Mouse (Mus musculus): ENCODE results near the gene Rnf152.
A peak's percentile ranks its signal among the peaks of the same experiment; 100 is the strongest.

Gene Rnf152

DNA sequence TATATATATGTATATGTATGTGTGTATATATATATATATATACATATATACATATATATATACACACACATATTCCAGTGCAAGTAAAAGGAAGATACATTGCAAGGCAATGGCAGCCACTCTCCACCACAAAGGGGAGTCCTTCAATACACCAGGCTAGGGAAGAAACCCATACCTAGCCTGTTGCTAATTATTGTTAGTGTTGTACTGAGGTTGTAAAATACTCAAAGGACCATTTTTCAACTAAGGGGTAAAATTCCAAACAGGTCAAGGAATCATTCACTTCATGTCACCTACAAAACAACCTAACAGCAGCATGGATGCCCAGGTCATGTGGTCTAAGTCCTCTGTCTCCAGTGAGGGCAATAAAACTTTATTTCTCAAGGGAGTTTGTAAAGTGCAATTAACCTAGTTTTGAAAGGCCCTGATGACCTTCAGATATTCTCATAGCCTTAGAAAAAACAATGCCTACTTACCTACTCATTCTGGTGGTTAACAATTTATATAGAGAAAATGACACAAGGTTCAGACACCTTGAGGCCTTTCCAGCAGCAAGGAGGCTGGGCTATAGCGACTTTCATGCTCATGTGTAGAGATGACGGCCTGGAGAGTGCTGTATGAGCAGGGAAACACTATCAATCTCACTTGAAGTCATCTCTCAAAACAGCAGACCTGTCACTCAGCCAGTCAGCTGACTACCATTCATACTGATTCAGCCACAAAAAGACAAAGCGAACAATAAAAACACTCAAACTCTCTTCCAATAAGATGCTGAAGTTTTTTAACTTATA lies 42.3 kb downstream of the Rnf152 start:
- DNase-seq (ENCODE audit: inconsistent age in 2 of 2, low spot score in 1 of 2): no peak

DNA sequence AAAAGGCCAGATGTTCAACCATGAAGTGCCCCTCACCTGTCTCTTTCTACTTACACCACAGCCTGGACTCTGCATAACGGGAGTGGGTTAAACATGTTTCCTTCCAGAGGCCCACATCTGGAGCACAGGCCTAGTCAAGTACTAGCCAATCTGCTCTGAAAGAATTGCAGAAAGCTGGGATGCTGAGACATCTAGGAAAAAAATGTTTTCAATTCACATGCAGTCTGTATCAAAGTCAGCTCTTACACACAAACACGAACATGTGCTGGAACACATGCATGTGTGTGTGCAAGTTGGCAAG lies 44.0 kb downstream of the Rnf152 start:
- DNase-seq (ENCODE audit: inconsistent age in 2 of 2, low spot score in 1 of 2): no peak

DNA sequence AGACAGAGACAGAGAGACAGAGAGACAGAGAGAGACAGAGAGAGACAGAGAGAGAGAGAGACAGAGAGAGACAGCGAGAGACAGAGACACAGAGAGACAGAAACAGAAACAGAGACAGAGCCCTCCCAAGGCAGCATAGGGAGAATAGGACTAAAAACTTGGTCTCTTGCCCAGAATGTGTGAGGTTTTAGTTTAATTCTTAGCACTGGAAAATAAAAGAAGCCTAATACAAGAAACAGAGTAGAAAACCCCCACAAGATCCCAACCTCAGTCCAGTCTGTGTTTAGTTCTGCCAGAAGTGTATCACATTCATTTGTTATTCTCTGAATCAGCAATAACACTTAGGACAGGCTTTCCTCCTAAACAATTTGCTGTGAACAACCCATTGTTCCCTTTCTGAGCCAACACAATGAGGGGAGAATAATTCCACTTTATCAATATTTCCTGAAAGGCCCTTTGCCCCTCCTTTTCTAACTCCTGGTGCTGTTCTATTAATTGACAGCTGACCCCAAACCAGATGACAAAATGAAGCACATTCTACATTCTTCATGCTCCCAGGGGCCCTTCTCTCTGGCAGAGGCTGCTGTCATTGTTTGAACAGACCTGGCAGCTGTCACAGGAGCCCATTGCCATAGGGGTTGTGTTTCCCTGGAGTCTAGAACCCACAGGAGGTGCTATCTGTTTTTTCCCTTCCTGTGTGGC lies 44.5 kb downstream of the Rnf152 start:
- peak in 1 of 2 experiments; percentile 23 for DNase-seq (ENCODE audit: inconsistent age in 2 of 2, low spot score in 1 of 2)

DNA sequence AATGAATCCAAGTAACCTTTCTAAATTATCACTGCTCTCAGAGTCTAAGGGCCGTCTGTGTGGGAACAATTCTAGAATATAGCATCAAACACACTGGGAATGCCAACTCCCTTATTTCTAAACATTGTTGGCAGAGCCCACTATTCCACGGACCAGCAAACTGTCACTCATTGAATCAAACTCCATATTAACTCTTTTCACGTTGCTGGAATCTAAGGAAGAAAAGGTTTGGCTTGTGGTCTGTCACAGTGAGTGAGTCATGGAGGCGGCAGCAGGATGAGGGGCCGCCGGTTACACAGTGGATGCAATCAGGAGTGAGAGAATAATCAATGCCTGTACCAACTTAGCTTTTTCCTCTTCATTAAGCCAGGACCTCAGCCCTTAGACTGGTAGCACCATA lies 54.3 kb downstream of the Rnf152 start:
- DNase-seq (ENCODE audit: inconsistent age in 2 of 2, low spot score in 1 of 2): no peak

DNA sequence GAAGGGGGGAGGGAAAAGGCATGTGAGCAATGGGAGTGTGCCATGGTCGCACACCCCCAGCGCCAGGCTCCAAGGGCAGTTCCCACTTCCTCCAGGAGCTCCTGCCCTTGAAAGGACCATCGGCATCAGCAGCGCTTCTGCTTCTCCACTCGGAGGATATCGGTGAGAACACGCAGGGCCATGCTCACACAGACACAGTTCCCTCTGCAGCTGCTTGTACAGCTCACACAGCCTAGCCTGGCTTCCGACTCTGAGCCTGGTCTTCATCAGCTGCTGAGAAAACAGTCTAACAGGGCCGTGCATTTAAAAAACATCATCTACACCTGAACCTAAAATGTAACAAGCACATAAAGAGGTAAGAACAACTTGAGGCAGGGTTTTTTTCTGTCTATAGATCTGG lies 54.7 kb downstream of the Rnf152 start:
- no peak for DNase-seq (ENCODE audit: inconsistent age in 2 of 2, low spot score in 1 of 2)

DNA sequence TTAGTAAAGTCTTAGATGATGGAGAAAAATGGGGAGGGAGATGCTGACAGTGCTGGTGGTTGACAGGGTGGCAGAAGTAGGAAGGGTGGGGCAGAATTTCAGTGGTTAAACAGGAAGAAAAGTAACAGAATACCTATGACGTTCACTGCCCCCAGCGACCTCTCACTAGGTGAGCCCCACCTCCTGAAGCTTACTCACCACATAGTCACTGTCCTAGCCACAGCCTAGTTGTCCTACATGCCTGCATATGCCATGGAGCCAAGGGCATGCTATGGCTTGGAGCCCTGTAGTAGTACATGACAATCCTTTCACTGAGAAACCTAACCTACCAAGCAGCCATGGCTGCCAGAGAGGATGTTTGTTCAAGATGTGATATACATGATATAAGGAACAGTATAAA lies 64.7 kb downstream of the Rnf152 start:
- DNase-seq (ENCODE audit: inconsistent age in 2 of 2, low spot score in 1 of 2): no peak

DNA sequence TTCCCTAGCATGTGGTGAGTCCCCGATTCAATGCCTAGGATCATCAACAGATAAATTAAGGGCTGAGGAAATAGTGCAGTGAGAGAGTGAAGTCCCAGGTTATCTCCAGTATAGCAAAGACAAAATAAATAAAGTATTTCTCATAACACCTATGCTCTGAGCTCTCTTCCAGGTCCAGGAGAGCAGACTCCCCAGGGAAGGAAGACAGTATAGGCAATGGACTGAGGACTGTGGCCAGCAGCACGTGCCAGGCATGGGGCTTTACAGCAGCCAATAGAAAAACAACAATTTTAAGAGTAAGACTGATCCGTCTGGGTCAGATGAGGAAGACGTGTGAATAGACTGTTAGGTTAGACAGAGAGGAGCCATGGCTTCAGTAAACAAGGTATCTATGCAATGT lies 69.0 kb downstream of the Rnf152 start:
- no peak for DNase-seq (ENCODE audit: inconsistent age in 2 of 2, low spot score in 1 of 2)

DNA sequence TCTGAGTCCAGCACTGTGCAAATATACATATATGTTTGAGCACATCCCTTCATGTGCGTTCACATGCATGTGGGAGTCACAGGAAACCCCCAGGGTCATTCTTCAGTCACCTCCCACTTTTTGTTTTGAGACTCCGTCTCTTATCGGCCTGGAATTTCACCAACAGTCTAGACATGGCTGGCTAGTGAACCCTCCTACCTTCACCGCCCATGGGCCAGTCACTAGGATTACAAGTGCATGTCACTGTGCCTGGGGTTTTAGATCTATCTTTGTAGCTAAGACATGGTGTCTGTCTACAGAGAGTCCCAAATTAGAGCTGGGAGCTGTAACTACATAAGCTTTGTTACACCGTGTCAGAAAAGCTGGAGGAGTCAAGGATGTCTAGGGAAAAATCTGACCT lies 69.6 kb downstream of the Rnf152 start:
- DNase-seq (ENCODE audit: inconsistent age in 2 of 2, low spot score in 1 of 2): no peak

DNA sequence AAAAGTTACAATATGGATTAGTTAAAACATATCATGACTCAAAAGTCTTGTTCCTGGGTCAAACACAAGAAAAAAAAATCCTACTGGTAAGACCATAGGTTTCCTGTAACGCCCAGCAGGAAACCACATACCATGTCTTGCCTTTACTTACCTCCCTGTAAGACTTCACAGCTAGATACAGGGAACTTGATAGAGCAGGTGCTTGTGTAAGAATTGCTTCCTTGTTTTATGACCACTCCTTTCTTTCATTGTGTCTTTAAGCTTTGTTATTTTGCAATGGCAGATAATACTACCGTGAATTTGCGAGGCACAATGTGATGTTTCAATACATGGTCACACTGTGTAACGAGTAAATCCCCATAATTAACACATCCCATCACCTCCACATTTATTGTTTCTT lies 71.5 kb downstream of the Rnf152 start:
- DNase-seq (ENCODE audit: inconsistent age in 2 of 2, low spot score in 1 of 2): no peak

DNA sequence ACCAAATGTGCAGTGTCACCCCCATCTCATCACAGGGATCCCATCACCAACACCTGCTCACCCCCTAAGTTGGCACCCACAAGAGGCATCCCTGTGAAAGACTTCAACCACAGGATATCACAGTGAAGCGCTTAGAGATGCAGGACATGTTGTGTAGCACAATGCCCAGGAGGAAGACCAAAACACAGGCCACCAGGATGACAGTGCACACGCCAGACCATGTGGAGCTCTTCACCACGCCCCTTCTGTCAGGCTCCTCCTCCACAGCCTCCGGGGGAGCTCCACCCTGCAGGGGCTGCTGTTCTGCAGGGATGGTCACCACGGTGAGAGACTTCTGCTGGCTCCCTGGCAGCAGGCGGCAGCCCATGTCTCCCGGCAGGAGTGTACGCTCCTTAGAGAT lies 72.4 kb downstream of the Rnf152 start:
- no peak for DNase-seq (ENCODE audit: inconsistent age in 2 of 2, low spot score in 1 of 2)

DNA sequence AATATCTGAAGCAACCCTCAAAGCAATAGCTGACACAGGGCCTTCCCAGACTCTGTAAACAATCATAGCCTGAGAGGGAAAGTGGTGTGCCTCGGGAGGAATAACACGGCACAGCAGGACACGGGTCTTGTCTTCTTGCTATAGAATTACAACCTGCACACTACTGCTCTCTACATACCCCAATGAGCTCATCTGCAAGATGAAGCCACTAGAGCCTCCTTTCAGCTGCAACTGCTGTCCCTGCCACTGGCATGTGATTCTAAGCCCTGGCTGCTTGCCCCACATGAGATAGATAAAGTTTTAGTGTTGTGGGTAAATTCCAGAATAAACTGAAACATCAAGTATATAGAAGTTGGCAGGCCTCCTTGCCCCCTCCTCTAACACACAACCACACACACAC lies 75.2 kb downstream of the Rnf152 start:
- no peak for DNase-seq (ENCODE audit: inconsistent age in 2 of 2, low spot score in 1 of 2)

DNA sequence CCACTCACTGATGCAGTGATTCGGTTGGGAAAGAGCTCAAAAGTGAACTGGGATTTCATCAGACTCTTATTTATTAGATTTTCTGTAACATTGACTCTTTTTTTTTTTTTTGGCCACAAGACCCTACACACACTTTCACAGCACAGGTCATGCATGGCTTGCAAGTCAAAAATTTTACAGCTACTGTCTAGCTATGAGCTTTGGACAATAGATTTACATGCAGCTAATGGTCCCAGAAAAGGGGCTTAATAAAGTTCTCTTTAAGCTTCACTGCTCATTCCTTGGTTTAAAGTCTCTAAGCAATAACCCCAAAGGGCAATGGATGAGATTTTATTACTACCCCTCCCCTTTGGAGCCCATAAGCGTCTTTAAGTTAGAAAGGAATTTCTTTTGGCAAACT lies 76.3 kb downstream of the Rnf152 start:
- no peak for DNase-seq (ENCODE audit: inconsistent age in 2 of 2, low spot score in 1 of 2)

DNA sequence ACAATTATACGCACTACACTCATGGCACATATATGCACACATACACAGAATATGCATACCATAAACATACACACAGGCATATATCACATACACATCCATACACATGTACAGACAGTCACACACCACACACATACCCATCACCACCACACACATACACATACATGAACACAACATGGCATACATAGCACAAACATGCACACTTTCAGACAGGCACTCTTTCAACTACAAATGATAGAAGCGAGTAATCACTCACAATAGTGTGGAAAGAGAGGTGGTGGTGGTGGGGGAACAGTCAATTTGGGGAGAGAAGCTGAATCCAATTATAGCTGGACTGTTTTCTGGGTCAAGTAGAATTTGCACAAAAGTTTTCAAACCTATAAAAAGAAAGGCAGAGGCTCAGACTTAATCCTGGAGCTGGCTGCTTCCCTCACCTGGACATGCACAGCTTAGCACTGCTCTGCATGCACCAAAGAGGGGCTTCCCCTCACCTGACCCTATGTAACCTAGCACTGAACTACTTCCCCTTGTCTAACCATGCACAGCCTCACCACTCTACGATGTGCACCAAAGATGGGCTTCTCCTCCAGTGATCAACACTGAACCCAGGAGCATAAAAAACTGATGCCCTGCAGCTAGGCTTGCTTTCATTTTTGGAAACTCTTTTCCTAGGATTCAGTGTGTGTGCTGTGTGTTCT lies 81.9 kb downstream of the Rnf152 start:
- DNase-seq (ENCODE audit: inconsistent age in 2 of 2, low spot score in 1 of 2): no peak

DNA sequence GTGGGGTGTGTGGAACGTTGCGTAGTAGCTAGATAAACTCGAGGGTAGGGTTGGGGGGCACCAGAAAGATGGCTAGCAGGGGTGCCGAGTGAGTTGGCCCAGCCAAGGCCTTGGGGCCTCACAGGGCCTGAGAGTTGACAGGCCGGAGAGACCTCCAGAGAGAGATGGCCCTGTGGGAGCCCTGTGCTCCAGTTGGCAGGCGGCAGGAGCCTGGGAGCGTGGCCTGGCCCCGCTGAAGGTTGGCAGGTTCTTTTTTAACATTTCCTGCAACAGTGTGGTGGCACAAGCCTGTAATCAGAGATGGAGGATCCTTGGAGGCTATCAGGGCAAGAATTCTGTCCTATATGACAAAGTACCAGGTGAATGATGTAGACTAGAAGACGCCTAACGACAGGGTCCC lies 85.4 kb downstream of the Rnf152 start:
- no peak for DNase-seq (ENCODE audit: inconsistent age in 2 of 2, low spot score in 1 of 2)

DNA sequence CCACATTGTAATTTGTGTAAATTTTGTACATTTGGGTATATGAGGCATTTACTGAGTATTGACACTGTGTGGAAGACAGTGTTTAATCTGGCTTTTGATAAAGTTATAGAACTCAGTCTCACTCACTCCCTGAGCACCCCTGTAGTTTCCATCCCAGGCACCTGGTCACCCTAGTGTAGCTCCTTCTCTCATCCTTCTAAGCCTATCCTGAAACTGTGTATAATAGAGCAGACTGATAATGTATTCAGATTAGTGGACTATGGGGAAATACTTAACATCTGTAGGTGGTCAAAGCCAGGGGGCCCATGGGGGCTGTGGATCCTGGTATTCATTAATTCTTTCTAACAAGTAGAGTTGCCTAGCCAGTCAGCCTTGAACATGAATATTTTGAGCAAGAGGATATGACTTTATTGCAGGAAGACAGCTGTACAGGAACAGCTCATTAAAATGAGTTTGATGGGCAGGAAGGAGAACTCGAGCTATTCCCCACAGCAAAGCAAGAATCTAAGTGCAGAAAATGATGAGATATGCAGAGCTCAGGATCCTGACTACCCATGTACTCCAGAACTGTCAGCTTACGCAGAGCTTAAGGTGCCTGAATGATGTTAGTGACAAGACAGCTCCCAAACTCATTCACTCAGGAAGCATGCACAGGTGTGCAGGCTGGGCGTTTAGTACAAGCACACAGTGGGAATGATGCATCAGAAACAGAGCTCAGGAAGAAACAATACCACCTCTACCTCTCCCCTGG lies 93.1 kb downstream of the Rnf152 start:
- no peak for DNase-seq (ENCODE audit: inconsistent age in 2 of 2, low spot score in 1 of 2)

DNA sequence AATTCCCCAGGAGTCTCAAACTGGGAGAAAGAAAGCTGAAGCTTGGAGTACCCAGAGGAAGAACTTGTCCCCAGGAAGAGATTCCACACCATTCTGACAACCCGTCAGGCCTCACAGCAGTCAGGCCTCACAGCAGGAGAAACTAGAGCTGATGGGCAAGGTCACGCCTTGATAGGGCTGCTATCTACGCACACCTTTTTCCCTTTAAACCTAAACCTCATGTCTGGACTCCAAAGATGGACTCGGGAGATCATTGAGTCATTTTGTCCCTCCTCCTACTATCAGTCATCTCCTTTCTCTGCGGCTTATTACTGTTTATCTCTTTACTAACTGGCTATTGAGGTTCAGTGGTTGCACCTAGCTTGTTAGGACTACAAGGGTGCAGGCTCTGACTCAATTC lies 96.3 kb downstream of the Rnf152 start:
- DNase-seq (ENCODE audit: inconsistent age in 2 of 2, low spot score in 1 of 2): no peak

DNA sequence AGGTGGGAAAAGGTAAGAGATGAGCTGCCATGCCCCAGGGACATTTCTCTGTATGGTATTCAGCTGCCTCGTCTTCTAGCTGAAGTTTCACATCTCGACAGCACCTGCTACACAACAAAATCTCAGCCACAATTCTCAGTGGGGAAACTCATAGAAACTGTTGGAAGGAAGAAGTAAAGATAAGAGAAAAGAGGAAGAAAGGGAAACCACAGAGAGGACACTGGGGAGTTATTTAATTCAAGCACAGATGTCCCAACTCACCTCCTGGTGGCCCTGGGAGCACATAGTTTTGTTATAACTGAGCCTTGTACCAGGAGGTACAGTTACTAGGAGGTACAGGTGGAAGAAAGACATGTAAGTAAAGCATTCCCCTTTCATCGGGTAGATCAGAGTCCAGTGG lies 99.3 kb downstream of the Rnf152 start:
- DNase-seq (ENCODE audit: inconsistent age in 2 of 2, low spot score in 1 of 2): no peak

DNA sequence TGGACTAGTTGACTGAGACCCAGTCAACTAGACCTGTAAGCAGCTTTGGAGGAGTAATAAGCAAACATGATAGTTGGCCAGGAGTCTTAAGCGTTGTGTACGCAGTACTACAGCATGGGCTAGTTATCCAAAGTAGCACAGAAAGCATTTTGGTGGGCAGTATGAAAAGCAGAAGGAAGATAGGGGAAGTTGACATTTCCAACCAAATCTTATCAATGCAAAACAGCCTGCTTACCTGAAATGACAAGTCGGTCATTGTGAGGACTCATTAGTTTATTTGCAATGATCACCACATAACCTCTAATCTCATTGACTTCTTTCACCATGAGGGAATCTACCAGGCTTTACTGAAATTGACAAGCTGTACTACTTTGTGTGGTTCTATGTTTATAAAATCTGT lies 107.3 kb downstream of the Rnf152 start:
- DNase-seq (ENCODE audit: inconsistent age in 2 of 2, low spot score in 1 of 2): no peak

DNA sequence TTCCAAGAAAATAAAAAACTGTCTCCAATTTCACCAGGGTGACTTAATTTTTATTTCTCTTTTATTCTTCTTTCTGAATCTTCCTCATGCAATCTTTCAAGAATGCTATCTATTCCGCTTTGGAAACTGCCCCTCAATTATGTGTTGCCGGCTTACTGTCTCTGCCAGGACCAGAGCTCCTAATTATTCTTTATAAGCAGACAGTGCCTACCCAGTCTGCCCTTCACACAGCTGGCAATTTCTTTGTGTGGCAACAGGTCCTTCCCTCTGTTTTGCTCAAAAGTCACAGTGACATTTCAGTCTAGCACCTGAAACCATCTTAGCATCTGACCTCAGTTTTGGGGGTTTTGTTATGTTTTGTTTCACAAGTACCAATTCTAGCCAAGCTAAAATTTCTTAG lies 109.9 kb downstream of the Rnf152 start:
- no peak for DNase-seq (ENCODE audit: inconsistent age in 2 of 2, low spot score in 1 of 2)

DNA sequence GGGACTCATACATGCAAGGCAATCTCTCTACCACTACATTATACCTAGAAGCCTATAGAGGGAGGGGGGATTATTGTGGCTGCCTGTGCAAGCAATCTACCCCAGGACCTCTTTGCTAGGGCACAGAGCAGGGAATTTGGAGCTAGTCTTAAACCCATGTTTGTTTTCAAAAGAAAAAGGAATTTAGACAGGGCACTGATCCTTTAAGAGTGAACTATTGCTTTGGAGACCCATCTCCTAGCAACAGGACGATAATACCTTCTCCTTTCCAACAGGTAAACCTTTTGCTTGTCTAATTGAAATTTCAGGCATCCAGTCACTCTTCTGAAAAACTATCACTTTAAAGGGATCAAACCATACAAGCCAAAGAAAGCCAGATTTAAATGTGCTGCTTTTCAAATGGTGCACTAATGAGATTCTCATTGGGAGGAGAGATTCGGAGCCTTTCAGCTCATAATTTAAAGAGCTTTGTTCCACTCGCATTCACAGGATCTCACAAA lies 110.4 kb downstream of the Rnf152 start:
- no peak for DNase-seq (ENCODE audit: inconsistent age in 2 of 2, low spot score in 1 of 2)

DNA sequence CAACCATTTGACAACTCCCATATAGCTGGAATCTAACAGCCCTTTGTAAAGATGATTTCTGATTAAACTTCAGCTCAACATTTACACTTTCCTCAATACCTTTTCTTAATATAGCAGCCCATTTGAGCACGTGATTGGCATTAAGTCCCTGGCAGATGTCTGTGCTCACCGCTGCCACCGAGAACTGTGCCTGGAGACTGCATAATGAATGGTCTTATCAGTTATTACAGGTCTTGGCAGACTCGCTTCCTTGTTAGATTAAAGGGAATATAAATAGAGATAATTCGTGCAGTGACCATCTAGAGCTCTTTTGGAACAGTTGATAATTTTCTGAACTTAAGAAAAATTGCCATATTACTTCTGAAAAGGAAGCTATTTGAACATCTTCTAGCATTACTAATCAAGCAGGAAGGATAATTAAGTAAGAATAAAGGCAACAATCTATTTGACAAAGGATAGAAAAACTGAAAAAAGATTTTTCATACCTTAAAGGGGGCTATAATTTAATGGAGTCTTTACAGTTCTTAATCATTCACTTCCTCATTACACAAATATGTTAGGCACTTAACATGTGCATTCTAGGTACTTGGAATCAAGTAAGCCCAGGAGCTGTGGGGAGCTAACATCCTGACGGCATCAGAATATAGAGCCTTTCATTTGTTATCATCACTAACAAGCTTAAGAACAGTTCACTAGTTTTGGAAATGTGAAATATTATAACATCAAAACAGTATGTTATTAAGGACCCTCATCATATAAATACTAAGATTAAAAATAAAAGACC lies 113.0 kb downstream of the Rnf152 start:
- no peak for DNase-seq (ENCODE audit: inconsistent age in 2 of 2, low spot score in 1 of 2)
